Comparison of ENCODE assay signal across 33 mouse cellular contexts in the genomic region with DNA sequence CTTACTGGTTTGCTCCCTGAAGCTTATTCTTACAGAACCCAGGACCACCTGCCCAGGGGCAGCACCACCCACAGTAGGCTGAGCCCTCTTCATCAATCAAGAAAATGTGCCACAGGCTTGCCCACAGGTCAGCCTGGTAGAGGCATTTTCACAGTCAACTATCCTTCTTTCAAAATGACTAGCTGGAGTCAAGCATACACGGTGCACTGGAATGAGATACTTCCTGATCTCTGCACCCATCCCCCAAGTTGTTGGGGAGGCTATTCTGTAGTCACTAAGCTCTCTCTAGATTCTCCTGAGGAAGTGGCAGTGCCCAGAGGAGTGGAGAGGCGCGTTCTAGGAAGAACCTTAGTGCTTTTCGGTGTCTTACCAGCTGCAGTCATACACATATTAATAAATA. TPM values are rescaled to one million over a fixed set of nuclear protein-coding genes. Genes with fewer than 3 reads are reported as not detected.
"Had no signal": no experiment of that assay in that cellular context is flagged by ENCODE, and none has a peak within 500 bp of the region (broad histone marks: within the 10 kb centered on the region; RNA-seq: fewer than 3 reads in every experiment).

No protein-coding gene starts in this region.

- H3K27me3 ChIP-seq: heart, embryonic 12.5 days; hindbrain, embryonic 12.5 days; intestine, embryonic 15.5 days; limb, embryonic 12.5 days; liver, embryonic 13.5 days had no signal

- ATAC-seq: hindbrain, embryonic 16.5 days; inflammation-experienced regulatory T-cells, adult 6 months; intestine, embryonic 15.5 days; intestine, postnatal 0 days had no signal

- DNase-seq: gastrocnemius, postnatal 14 days; gastrocnemius, postnatal 36 days; heart, postnatal 4 days; kidney, adult 18-20 months; kidney, adult 8-10 months; kidney, postnatal 10 days; kidney, postnatal 25 days; kidney, postnatal 4 days; liver; liver, embryonic 13.5 days had no signal

- H3K9ac ChIP-seq: heart, embryonic 12.5 days; hindbrain, embryonic 12.5 days; hindbrain, embryonic 14.5 days; intestine, embryonic 15.5 days; limb, embryonic 12.5 days; liver, embryonic 13.5 days had no signal

- H3K4me2 ChIP-seq: heart, embryonic 12.5 days; hindbrain, embryonic 12.5 days; hindbrain, embryonic 14.5 days; intestine, embryonic 15.5 days; limb, embryonic 12.5 days; liver, embryonic 11.5 days; liver, embryonic 13.5 days had no signal

- H3K27ac ChIP-seq: heart, embryonic 10.5 days; hindbrain, embryonic 10.5 days; hindbrain, embryonic 12.5 days; hindbrain, embryonic 14.5 days; intestine, embryonic 15.5 days; layer of hippocampus, adult 2 months; limb, embryonic 10.5 days; limb, embryonic 12.5 days; liver, embryonic 13.5 days had no signal

- H3K4me1 ChIP-seq: heart, embryonic 10.5 days; heart, embryonic 12.5 days; hindbrain, embryonic 10.5 days; hindbrain, embryonic 12.5 days; intestine, embryonic 15.5 days; limb, embryonic 10.5 days; limb, embryonic 12.5 days had no signal

- H3K9me3 ChIP-seq: heart, embryonic 10.5 days; heart, embryonic 12.5 days; hindbrain, embryonic 10.5 days; hindbrain, embryonic 12.5 days; intestine, embryonic 15.5 days; limb, embryonic 10.5 days; liver, embryonic 13.5 days had no signal

- H3K4me3 ChIP-seq: heart, embryonic 10.5 days; heart, embryonic 12.5 days; hindbrain, embryonic 10.5 days; hindbrain, embryonic 12.5 days; intestine, embryonic 15.5 days; layer of hippocampus, adult 2 months; limb, embryonic 10.5 days; limb, embryonic 12.5 days; liver, embryonic 13.5 days had no signal

- H3K36me3 ChIP-seq: heart, embryonic 10.5 days; hindbrain, embryonic 12.5 days; intestine, embryonic 15.5 days; limb, embryonic 10.5 days had no signal

RNA-seq across cellular contexts. Expression of gene Vsx2, which starts 54.1 kb away (rescaled TPM):
- total RNA-seq: gastrocnemius, adult 18-20 months; gastrocnemius, adult 8-10 months; gastrocnemius, postnatal 14 days; gastrocnemius, postnatal 36 days; heart, adult 18-20 months; heart, adult 8-10 months; heart, postnatal 10 days; heart, postnatal 4 days had no signal
- polyA plus RNA-seq: gonadal fat pad, adult 2 months; heart, embryonic 10.5 days; heart, embryonic 12.5 days; heart, embryonic 14.5 days; heart, embryonic 16.5 days; inflammation-experienced regulatory T-cells, adult 6 months; intestine, embryonic 15.5 days; intestine, postnatal 0 days; kidney, embryonic 14.5 days; kidney, embryonic 16.5 days; liver, embryonic 11.5 days; liver, embryonic 13.5 days had no signal
